Mouse (Mus musculus): ENCODE data around the gene Bcl3.

DNA sequence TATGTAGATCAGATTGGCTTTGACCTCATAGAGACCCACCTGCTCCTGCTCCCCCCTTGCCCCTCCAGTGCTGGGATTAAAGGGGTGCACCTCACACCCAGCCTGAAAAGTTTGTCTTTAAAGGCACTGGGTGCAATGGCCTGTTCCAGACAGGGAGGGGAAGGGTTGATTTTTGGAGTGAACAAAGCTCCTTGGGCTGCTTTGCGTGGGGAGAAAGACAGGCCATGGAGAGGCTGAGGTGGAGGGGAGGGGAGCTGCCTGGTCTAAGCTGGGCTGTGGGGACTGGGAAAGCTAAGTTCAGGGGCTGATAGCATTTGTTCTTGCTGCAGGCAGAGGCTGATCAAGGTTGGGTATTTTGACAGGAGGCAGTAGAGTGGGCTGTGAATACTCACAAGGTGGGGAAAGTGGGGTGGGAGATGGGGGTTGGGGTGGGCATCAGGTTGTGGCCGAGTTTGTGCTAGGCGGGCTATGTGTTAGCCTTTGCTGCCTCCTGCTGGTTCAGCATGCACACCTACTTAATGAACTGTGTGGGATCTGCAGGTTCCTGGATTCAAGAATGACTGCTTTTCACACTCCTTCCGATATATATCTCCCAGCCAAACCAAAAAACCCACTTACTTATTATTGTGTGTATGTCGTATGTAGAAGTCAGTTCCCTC is 49.5 kb upstream of the Bcl3 start:
- TF ChIP-seq CTCF (conservative IDR thresholded peaks at IDR 0.05; ENCODE audit: low read length) (no peak), NANOG (IDR thresholded peaks at IDR 0.05; ENCODE audit: borderline replicate concordance, low read length) (no peak)

All from E14TG2a.4 (cell line).